Mouse (Mus musculus): ENCODE measurements around the gene Gda.
A peak's percentile ranks its signal among the peaks of the same experiment; 100 is the strongest.

GRCm38 (mm10) chr19:21510116-21510515, 36.9 kb upstream of the Gda start:
- TF ChIP-seq CTCF (conservative IDR thresholded peaks at IDR 0.05; ENCODE audit: insufficient read depth, insufficient read length, low read depth, low read length) (peak; percentile 84), POLR2A (IDR thresholded peaks at IDR 0.05; ENCODE audit: low read depth, low read length) (no peak)

All from kidney, adult 2 months (tissue).